25 mouse cellular contexts compared by ENCODE assay signal in genomic region chr10:14127826-14128225, GRCm38 (mm10).
DNase-seq lines count a peak whose midpoint lies in the region; TF ChIP-seq lines count a peak whose summit lies in the region.
"Had no signal": no experiment of that assay in that cellular context is flagged by ENCODE, and none has a peak within 500 bp of the region (broad histone marks: within the 10 kb centered on the region; RNA-seq: fewer than 3 reads in every experiment).

No protein-coding gene starts in this region.

- H3K27me3 ChIP-seq in heart, adult 2 months (ENCODE audit: control insufficient read depth, insufficient read depth, low read length), result no peaks in the 10 kb centered on the region
- H3K27me3 ChIP-seq: CH12.LX; embryonic facial prominence, embryonic 13.5 days; embryonic facial prominence, embryonic 15.5 days; forebrain, embryonic 12.5 days; Patski had no signal

- DNase-seq in adrenal gland, postnatal 10 days, result peak; percentile 24
- DNase-seq in adrenal gland, postnatal 14 days, result no peak
- peak; percentile 90 for DNase-seq in heart, adult 11 months
- DNase-seq in heart, adult 2 months, result no peak
- no peak for DNase-seq in left cerebral cortex, adult 2 months (ENCODE audit: extremely low spot score in 1 of 2, low spot score in 2 of 2)
- no peak for DNase-seq in left cerebral cortex, postnatal 14 days (ENCODE audit: low spot score in 2 of 2)
- DNase-seq in brain, adult 2 months (ENCODE audit: low read depth, low spot score), result peak; percentile 23
- DNase-seq in frontal cortex, postnatal 10 days (ENCODE audit: low spot score in 2 of 2), result no peak
- DNase-seq: adrenal gland, adult 8-10 months; adrenal gland, postnatal 36 days; B cell, adult 2 months; cerebellum, adult 11 months; cerebellum, adult 8-10 months; cerebellum, adult 9-11 months; cerebellum, postnatal 14 days; cerebellum, postnatal 36 days; embryo, embryonic 11 days had no signal

- H3K79me2 ChIP-seq in heart, adult 2 months (replicated peaks; ENCODE audit: control insufficient read depth, insufficient read depth, low read length), result no peaks in the 10 kb centered on the region

- H3K36me3 ChIP-seq in heart, adult 2 months (ENCODE audit: control insufficient read depth, insufficient read depth, low read length), result no peaks in the 10 kb centered on the region
- H3K36me3 ChIP-seq: forebrain, embryonic 10.5 days; G1E had no signal

- no peak overlapping the region for H3K9ac ChIP-seq in heart, adult 2 months (ENCODE audit: low read depth, low read length)
- H3K9ac ChIP-seq: embryonic facial prominence, embryonic 13.5 days; embryonic facial prominence, embryonic 15.5 days; forebrain, embryonic 12.5 days had no signal

- H3K4me3 ChIP-seq in heart, adult 2 months, result no peak overlapping the region
- H3K4me3 ChIP-seq in left cerebral cortex, adult 2 months, result no peak overlapping the region
- H3K4me3 ChIP-seq: embryonic facial prominence, embryonic 13.5 days; embryonic facial prominence, embryonic 15.5 days; erythroblast, embryonic 14.5 days; forebrain, embryonic 10.5 days; forebrain, embryonic 12.5 days had no signal

- TF ChIP-seq POLR2A in heart, adult 2 months (IDR thresholded peaks at IDR 0.05; ENCODE audit: insufficient read depth, low read depth, low read length), result no peak

- peaks cover 2% of the 10 kb centered on the region; the same call in 1 of the 2 replicates for H3K4me1 ChIP-seq in heart, adult 2 months (ENCODE audit: control insufficient read depth, insufficient read depth, low read length)
- H3K4me1 ChIP-seq: embryonic facial prominence, embryonic 15.5 days; forebrain, embryonic 10.5 days; forebrain, embryonic 12.5 days had no signal

- intact Hi-C loops in heart, adult 2 months (cut with DNase I), result no loop called here
- intact Hi-C loops in left cerebral cortex, adult 2 months (cut with DNase I), result no loop called here
- intact Hi-C loops in left cerebral cortex, postnatal 14 days (cut with DNase I), result no loop called here

- TF ChIP-seq CTCF in heart, adult 2 months (IDR thresholded peaks at IDR 0.05), result no peak
- TF ChIP-seq CTCF in left cerebral cortex, adult 2 months (IDR thresholded peaks at IDR 0.05), result no peak

- 83% methylated on average over 12 of the region's 12 CpGs for WGBS in heart, adult 2 months

- no peak overlapping the region for H3K27ac ChIP-seq in heart, adult 2 months
- H3K27ac ChIP-seq in left cerebral cortex, adult 2 months, result peak overlapping the region; percentile 42
- H3K27ac ChIP-seq: embryonic facial prominence, embryonic 13.5 days; embryonic facial prominence, embryonic 15.5 days; forebrain, embryonic 10.5 days; forebrain, embryonic 12.5 days had no signal

- TF ChIP-seq EP300 in heart, adult 2 months (IDR thresholded peaks at IDR 0.05; ENCODE audit: insufficient read depth, low read depth, low read length), result no peak

Comparison
In these comparisons a context has a peak if more than half of its experiments do, and no peak if none do; other contexts are left out.
1. DNase-seq: peak in adrenal gland, postnatal 10 days (single experiment), heart, adult 11 months (single experiment) and brain, adult 2 months (single experiment); none in adrenal gland, postnatal 14 days (single experiment), heart, adult 2 months (0 of 2), left cerebral cortex, adult 2 months (0 of 2), left cerebral cortex, postnatal 14 days (0 of 2) and frontal cortex, postnatal 10 days (0 of 2).